Mouse (Mus musculus): ENCODE measurements at regions not wholly inside any gene's neighbourhood (a gene's known extent, or its start where the extent isn't known, plus 50 kb on each side); places are given as distances from the start of the nearest gene placed in this dataset.

- TF ChIP-seq CTCF (conservative IDR thresholded peaks at IDR 0.05 in 1 of 2, IDR thresholded peaks at IDR 0.05 in 1 of 2; ENCODE audit: low read depth in 2 of 2, low read length in 2 of 2) (no peak), NRF1 (IDR thresholded peaks at IDR 0.05; ENCODE audit: low read depth, low read length) (no peak), ZMIZ1 (IDR thresholded peaks at IDR 0.05; ENCODE audit: low read depth, low read length) (no peak), POLR2A (IDR thresholded peaks at IDR 0.05; ENCODE audit: low read depth, low read length) (no peak), EP300 (IDR thresholded peaks at IDR 0.05; ENCODE audit: low read length) (no peak)
These were observed 313.5 kb downstream of the Epha4 start for GRCm38 (mm10) chr1:77201321-77201917.

All from CH12.LX (cell line).